ENCODE assay signal across 9 mouse cellular contexts in the genomic region with DNA sequence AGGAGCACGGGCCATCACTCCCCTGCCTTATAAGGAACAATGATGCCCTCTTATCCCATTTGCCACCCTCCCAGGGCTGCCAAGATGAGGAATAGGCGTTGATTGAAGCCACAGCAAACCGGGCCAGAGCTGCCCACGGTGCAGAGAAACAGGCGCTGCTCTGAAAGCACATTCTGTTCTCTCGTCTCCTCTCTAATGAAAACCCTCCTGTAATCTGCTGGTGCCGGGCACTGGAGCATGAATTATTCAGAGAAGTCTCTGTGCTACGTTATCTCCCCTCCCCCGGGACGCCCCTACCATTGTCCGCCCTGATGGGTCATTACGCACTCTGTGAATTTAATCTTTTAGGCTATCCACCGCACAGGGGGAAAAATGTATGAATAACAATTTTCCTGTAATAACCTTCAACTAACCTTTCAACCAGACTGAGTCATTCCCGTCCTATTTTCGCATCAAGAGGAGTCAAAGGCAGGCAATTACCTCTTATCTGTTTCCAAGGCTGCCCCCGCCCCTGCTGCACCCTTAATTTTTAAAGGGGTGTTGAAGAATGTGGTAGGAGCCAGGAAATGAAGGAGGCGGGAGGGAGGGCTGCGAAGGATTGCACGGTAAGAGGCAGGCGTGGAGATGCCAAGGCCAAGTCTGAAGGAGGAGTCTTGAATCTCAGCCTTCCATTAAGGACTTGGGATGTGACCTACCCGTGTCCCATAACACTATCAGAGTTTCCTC.
DNase-seq lines count a peak whose midpoint lies in the region; ATAC-seq lines count a peak whose summit lies in the region.
"Had no signal": no experiment of that assay in that cellular context is flagged by ENCODE, and none has a peak within 500 bp of the region (broad histone marks: within the 10 kb centered on the region; RNA-seq: fewer than 3 reads in every experiment).

No protein-coding gene starts in this region.

- ATAC-seq in frontal cortex, adult (ENCODE audit: low TSS enrichment) = peak; percentile 87
- ATAC-seq: Patski had no signal

- peak; percentile 32 for DNase-seq in CD4-positive helper T cell, adult 2 months (ENCODE audit: low read depth, low spot score)
- peak; percentile 34 for DNase-seq in adrenal gland, adult 8-10 months
- DNase-seq in left cerebral cortex, adult 18-20 months (ENCODE audit: low spot score in 2 of 2) = peak; percentile 54 to 75
- DNase-seq in retina, embryonic 14.5 days (ENCODE audit: low spot score) = peak; percentile 71
- DNase-seq in urinary bladder, adult 2 months (ENCODE audit: low spot score) = no peak
- DNase-seq in kidney, postnatal 4 days = no peak
- DNase-seq in lung, postnatal 14 days = no peak

Comparison
In these comparisons a context has a peak if more than half of its experiments do, and no peak if none do; other contexts are left out.
1. DNase-seq: peak in CD4-positive helper T cell, adult 2 months (single experiment), adrenal gland, adult 8-10 months (single experiment), left cerebral cortex, adult 18-20 months (2 of 2) and retina, embryonic 14.5 days (single experiment); none in urinary bladder, adult 2 months (single experiment), kidney, postnatal 4 days (0 of 2) and lung, postnatal 14 days (single experiment).